Mouse (Mus musculus): ENCODE measurements around the gene Rbp2. TPM values are rescaled to one million over a fixed set of nuclear protein-coding genes. Genes with fewer than 3 reads are reported as not detected.

Gene Rbp2
- polyA plus RNA-seq, 1 experiment from 2014 or later: 0.27 TPM

DNA sequence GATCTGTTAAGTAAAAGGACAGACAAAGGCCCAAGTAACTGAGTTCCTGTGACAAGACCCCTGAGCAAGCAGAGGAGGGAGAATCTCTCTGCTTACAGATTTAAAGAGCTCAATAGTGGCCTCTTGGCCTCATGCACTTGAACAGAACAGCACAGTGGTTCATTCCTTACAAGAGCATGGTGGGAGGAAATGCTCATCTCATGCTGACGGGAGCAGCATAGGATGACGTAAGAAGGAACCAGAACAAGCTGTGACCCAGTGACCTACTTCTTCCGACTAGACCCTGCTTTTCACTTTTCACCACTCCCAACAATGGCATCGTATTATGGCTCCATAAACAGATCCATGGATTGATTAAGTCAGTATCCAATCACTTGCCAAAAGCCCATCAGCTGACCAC is 3.7 kb upstream of the Rbp2 start:
- H3K4me2 ChIP-seq (ENCODE audit: low read depth, severe bottlenecking): no peak overlapping the region
- no peak overlapping the region for H3K4me3 ChIP-seq (ENCODE audit: low read depth, low read length)
- no peaks in the 10 kb centered on the region for H3K27me3 ChIP-seq (ENCODE audit: control insufficient read depth, insufficient read depth, low read length)
- H3K9me3 ChIP-seq (ENCODE audit: control insufficient read depth, low read length): no peaks in the 10 kb centered on the region
- H3K4me1 ChIP-seq (ENCODE audit: control insufficient read depth, insufficient read depth, low read length): no peaks in the 10 kb centered on the region
- no peak overlapping the region for H3K9ac ChIP-seq (ENCODE audit: low read length)
- ATAC-seq (ENCODE audit: insufficient number of reproducible peaks, low FRiP score, low TSS enrichment, low read depth): no peak
- no peak overlapping the region for H3K27ac ChIP-seq (replicated peaks; ENCODE audit: low read depth, low read length)
- 67% methylated on average over 4 of the region's 4 CpGs for WGBS
- DNase-seq (ENCODE audit: low spot score): no peak
- no peaks in the 10 kb centered on the region for H3K36me3 ChIP-seq (ENCODE audit: control insufficient read depth, insufficient read depth, low read length)

DNA sequence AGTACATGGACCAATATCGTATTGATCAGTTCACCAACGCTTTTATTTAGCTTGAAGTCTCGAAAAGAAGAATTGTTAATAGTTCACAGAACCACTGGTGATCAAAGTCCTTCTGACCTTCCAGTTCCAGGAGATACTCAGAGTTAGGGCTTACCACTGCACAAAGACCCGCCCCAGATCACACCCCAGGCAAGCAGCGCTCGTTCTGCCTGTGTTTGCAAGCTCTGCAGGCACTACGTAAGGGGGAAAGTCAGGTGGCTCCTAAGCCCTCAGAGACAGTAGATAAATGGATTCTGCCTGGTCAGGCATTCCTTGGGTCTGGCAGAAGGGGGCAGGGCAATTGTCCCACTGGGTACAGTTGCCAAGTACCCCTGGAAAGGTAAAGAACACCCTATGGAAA is 895 bp upstream of the Rbp2 start:
- Histone ChIP-seq H3K9me3 (ENCODE audit: control insufficient read depth, low read length) (no peaks in the 10 kb centered on the region), H3K9ac (ENCODE audit: low read length) (no peak overlapping the region), H3K36me3 (ENCODE audit: control insufficient read depth, insufficient read depth, low read length) (no peaks in the 10 kb centered on the region), H3K27me3 (ENCODE audit: control insufficient read depth, insufficient read depth, low read length) (no peaks in the 10 kb centered on the region), H3K4me3 (ENCODE audit: low read depth, low read length) (no peak overlapping the region), H3K4me1 (ENCODE audit: control insufficient read depth, insufficient read depth, low read length) (no peaks in the 10 kb centered on the region), H3K27ac (replicated peaks; ENCODE audit: low read depth, low read length) (no peak overlapping the region), H3K4me2 (ENCODE audit: low read depth, severe bottlenecking) (no peak overlapping the region)
- ATAC-seq (ENCODE audit: insufficient number of reproducible peaks, low FRiP score, low TSS enrichment, low read depth): no peak
- no peak for DNase-seq (ENCODE audit: low spot score)
- 86% methylated on average over 7 of the region's 7 CpGs for WGBS

GRCm38 (mm10) chr9:98487273-98487672 is 1.4 kb downstream of the Rbp2 start:
- H3K9ac ChIP-seq (ENCODE audit: low read length): no peak overlapping the region
- H3K4me3 ChIP-seq (ENCODE audit: low read depth, low read length): no peak overlapping the region
- H3K4me1 ChIP-seq (ENCODE audit: control insufficient read depth, insufficient read depth, low read length): no peaks in the 10 kb centered on the region
- DNase-seq (ENCODE audit: low spot score) (no peak), ATAC-seq (ENCODE audit: insufficient number of reproducible peaks, low FRiP score, low TSS enrichment, low read depth) (no peak)
- no peak overlapping the region for H3K27ac ChIP-seq (replicated peaks; ENCODE audit: low read depth, low read length)
- no peaks in the 10 kb centered on the region for H3K36me3 ChIP-seq (ENCODE audit: control insufficient read depth, insufficient read depth, low read length)
- no peaks in the 10 kb centered on the region for H3K27me3 ChIP-seq (ENCODE audit: control insufficient read depth, insufficient read depth, low read length)
- WGBS: 65% methylated on average over 6 of the region's 6 CpGs
- H3K9me3 ChIP-seq (ENCODE audit: control insufficient read depth, low read length): no peaks in the 10 kb centered on the region
- H3K4me2 ChIP-seq (ENCODE audit: low read depth, severe bottlenecking): no peak overlapping the region

- Histone ChIP-seq H3K27ac (replicated peaks; ENCODE audit: low read depth, low read length) (no peak overlapping the region), H3K9ac (ENCODE audit: low read length) (no peak overlapping the region), H3K4me1 (ENCODE audit: control insufficient read depth, insufficient read depth, low read length) (no peaks in the 10 kb centered on the region), H3K4me2 (ENCODE audit: low read depth, severe bottlenecking) (no peak overlapping the region), H3K4me3 (ENCODE audit: low read depth, low read length) (no peak overlapping the region), H3K36me3 (ENCODE audit: control insufficient read depth, insufficient read depth, low read length) (no peaks in the 10 kb centered on the region), H3K9me3 (ENCODE audit: control insufficient read depth, low read length) (no peaks in the 10 kb centered on the region), H3K27me3 (ENCODE audit: control insufficient read depth, insufficient read depth, low read length) (no peaks in the 10 kb centered on the region)
- WGBS: 87% methylated on average over 4 of the region's 4 CpGs
- no peak for DNase-seq (ENCODE audit: low spot score)
- no peak for ATAC-seq (ENCODE audit: insufficient number of reproducible peaks, low FRiP score, low TSS enrichment, low read depth)
Measured at GRCm38 (mm10) chr9:98489532-98489931, 3.6 kb downstream of the Rbp2 start.

- H3K9me3 ChIP-seq (ENCODE audit: control insufficient read depth, low read length): no peaks in the 10 kb centered on the region
- H3K4me1 ChIP-seq (ENCODE audit: control insufficient read depth, insufficient read depth, low read length): no peaks in the 10 kb centered on the region
- H3K27ac ChIP-seq (replicated peaks; ENCODE audit: low read depth, low read length): no peak overlapping the region
- WGBS: 51% methylated on average over 4 of the region's 4 CpGs
- DNase-seq (ENCODE audit: low spot score): no peak
- no peak for ATAC-seq (ENCODE audit: insufficient number of reproducible peaks, low FRiP score, low TSS enrichment, low read depth)
- no peak overlapping the region for H3K9ac ChIP-seq (ENCODE audit: low read length)
- no peak overlapping the region for H3K4me3 ChIP-seq (ENCODE audit: low read depth, low read length)
- H3K36me3 ChIP-seq (ENCODE audit: control insufficient read depth, insufficient read depth, low read length): no peaks in the 10 kb centered on the region
- H3K4me2 ChIP-seq (ENCODE audit: low read depth, severe bottlenecking): no peak overlapping the region
- no peaks in the 10 kb centered on the region for H3K27me3 ChIP-seq (ENCODE audit: control insufficient read depth, insufficient read depth, low read length)
Measured at GRCm38 (mm10) chr9:98490128-98490527, 4.2 kb downstream of the Rbp2 start.

GRCm38 (mm10) chr9:98491071-98491470 is 5.2 kb downstream of the Rbp2 start:
- WGBS: 88% methylated on average over 5 of the region's 5 CpGs

DNA sequence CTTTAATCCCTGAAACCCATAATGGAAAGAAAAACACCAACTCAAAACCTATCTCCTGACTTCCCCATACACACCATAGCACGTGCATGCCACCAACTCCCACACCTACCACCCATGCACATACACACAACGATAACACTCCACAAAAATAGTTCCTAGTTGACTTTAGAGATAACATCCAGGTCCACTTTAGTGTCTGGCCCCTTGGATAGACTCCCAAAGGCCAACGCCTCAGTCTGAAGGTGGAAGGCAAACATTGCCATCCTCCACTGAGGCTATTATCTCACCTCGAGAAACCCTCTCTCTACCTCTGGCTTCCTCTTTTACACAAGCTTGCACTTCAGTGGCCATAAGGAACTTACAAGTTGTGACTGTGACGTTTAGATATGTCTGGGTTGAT is 6.3 kb downstream of the Rbp2 start:
- no peaks in the 10 kb centered on the region for H3K9me3 ChIP-seq (ENCODE audit: control insufficient read depth, low read length)
- 87% methylated on average over 5 of the region's 5 CpGs for WGBS
- H3K27ac ChIP-seq (replicated peaks; ENCODE audit: low read depth, low read length): no peak overlapping the region
- no peak overlapping the region for H3K9ac ChIP-seq (ENCODE audit: low read length)
- H3K4me3 ChIP-seq (ENCODE audit: low read depth, low read length): no peak overlapping the region
- DNase-seq (ENCODE audit: low spot score) (no peak), ATAC-seq (ENCODE audit: insufficient number of reproducible peaks, low FRiP score, low TSS enrichment, low read depth) (no peak)
- no peaks in the 10 kb centered on the region for H3K27me3 ChIP-seq (ENCODE audit: control insufficient read depth, insufficient read depth, low read length)
- H3K4me2 ChIP-seq (ENCODE audit: low read depth, severe bottlenecking): no peak overlapping the region
- H3K4me1 ChIP-seq (ENCODE audit: control insufficient read depth, insufficient read depth, low read length): 0 out of 2 replicates have a peak, but pooled peaks cover 2% of the 10 kb centered on the region
- H3K36me3 ChIP-seq (ENCODE audit: control insufficient read depth, insufficient read depth, low read length): no peaks in the 10 kb centered on the region

More at GRCm38 (mm10) chr9:98491071-98491470, 5.2 kb downstream of the Rbp2 start:
- Histone ChIP-seq H3K27me3 (ENCODE audit: control insufficient read depth, insufficient read depth, low read length) (no peaks in the 10 kb centered on the region), H3K9ac (ENCODE audit: low read length) (no peak overlapping the region), H3K4me3 (ENCODE audit: low read depth, low read length) (no peak overlapping the region), H3K4me1 (ENCODE audit: control insufficient read depth, insufficient read depth, low read length) (no peaks in the 10 kb centered on the region), H3K9me3 (ENCODE audit: control insufficient read depth, low read length) (no peaks in the 10 kb centered on the region), H3K27ac (replicated peaks; ENCODE audit: low read depth, low read length) (no peak overlapping the region), H3K4me2 (ENCODE audit: low read depth, severe bottlenecking) (no peak overlapping the region), H3K36me3 (ENCODE audit: control insufficient read depth, insufficient read depth, low read length) (no peaks in the 10 kb centered on the region)
- DNase-seq (ENCODE audit: low spot score) (no peak), ATAC-seq (ENCODE audit: insufficient number of reproducible peaks, low FRiP score, low TSS enrichment, low read depth) (no peak)

GRCm38 (mm10) chr9:98492821-98493220 is 6.9 kb downstream of the Rbp2 start:
- H3K27ac ChIP-seq (replicated peaks; ENCODE audit: low read depth, low read length): no peak overlapping the region
- 0 out of 2 replicates have a peak, but pooled peaks cover 5% of the 10 kb centered on the region for H3K4me1 ChIP-seq (ENCODE audit: control insufficient read depth, insufficient read depth, low read length)
- H3K4me2 ChIP-seq (ENCODE audit: low read depth, severe bottlenecking): no peak overlapping the region
- no peak for DNase-seq (ENCODE audit: low spot score)
- 14% methylated on average over 1 of the region's 1 CpGs for WGBS
- no peaks in the 10 kb centered on the region for H3K27me3 ChIP-seq (ENCODE audit: control insufficient read depth, insufficient read depth, low read length)
- ATAC-seq (ENCODE audit: insufficient number of reproducible peaks, low FRiP score, low TSS enrichment, low read depth): no peak
- no peaks in the 10 kb centered on the region for H3K9me3 ChIP-seq (ENCODE audit: control insufficient read depth, low read length)
- no peak overlapping the region for H3K4me3 ChIP-seq (ENCODE audit: low read depth, low read length)
- H3K9ac ChIP-seq (ENCODE audit: low read length): no peak overlapping the region
- no peaks in the 10 kb centered on the region for H3K36me3 ChIP-seq (ENCODE audit: control insufficient read depth, insufficient read depth, low read length)

- no peak overlapping the region for H3K4me2 ChIP-seq (ENCODE audit: low read depth, severe bottlenecking)
- DNase-seq (ENCODE audit: low spot score) (peak; percentile 43), ATAC-seq (ENCODE audit: insufficient number of reproducible peaks, low FRiP score, low TSS enrichment, low read depth) (peak; percentile 35; the same call in 1 of the 2 replicates)
Measured at GRCm38 (mm10) chr9:98497157-98497556, 11.2 kb downstream of the Rbp2 start.

More at GRCm38 (mm10) chr9:98497157-98497556, 11.2 kb downstream of the Rbp2 start:
- Histone ChIP-seq H3K36me3 (ENCODE audit: control insufficient read depth, insufficient read depth, low read length) (no peaks in the 10 kb centered on the region), H3K27ac (replicated peaks; ENCODE audit: low read depth, low read length) (no peak overlapping the region), H3K27me3 (ENCODE audit: control insufficient read depth, insufficient read depth, low read length) (no peaks in the 10 kb centered on the region), H3K4me3 (ENCODE audit: low read depth, low read length) (no peak overlapping the region), H3K9ac (ENCODE audit: low read length) (no peak overlapping the region), H3K9me3 (ENCODE audit: control insufficient read depth, low read length) (no peaks in the 10 kb centered on the region), H3K4me1 (ENCODE audit: control insufficient read depth, insufficient read depth, low read length) (0 out of 2 replicates have a peak, but pooled peaks cover 6% of the 10 kb centered on the region)
- 7% methylated on average over 7 of the region's 7 CpGs for WGBS
